Mouse (Mus musculus) c-Kit-negative CD71-positive TER-119-positive erythroid progenitor cells, embryonic 14.5 days (primary cell): ENCODE measurements around the gene Gm9732.
"Not testable (repeated sequence)": the region's sequence is repeated elsewhere in the genome, so short reads cannot be mapped to it uniquely, and the experiment has no call there.

Experiments
- DNase-seq: peaks from one replicate; pipeline ENCODE4 v3.0.0-alpha.2; 2013; ENCODE audit warnings: low read depth, low spot score

The Gm9732 gene

DNA sequence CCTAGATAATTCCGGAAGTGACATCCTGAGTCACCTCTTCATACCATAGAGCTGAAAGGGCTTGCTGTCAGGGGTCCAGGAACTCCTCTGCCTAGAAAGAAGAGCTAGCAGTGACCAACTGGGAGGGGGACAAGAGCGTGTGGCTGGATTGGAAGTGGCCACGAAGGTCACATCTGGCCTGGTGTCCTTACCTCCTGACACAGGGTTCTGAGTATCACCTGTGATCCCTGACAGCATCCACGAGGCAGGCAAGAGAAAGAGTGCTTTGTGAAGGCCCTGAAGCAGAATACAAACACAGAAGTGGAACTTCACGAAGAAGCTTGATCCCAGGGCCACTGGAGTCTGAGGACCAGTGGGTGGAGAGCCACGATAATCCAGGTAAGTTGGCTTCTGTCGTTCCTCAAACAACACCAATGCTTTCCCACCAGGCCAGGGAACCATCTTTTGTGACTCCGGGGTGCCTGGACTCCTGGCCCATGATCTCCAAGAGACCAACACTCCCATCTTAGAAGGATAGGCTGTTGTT lies at the start of gene Gm9732:
Gm9732 (plus strand) TSS at position 51 of the 526 bp plus-strand sequence.
- not testable (repeated sequence) for DNase-seq

DNA sequence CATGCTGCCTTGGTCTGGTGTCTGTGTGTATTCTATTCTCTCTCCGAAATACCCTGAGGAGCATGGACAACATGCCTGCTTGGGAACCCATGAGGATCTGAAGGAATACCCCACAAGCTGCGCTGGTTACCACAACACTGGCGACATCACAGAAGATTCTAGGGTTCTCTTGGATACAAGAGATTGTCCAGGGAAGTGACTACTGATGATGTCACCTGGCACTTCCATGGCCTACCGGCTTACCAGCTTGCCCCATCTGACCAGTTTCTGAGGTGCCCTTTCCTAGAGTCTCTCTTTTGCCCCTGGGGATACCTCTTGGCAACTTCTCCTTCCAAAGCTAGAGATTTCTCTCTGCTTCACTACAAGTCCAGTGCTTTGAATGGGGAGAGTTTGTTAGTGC lies 39.6 kb upstream of the Gm9732 start, which contains the start of gene Gm8122:
Gm8122 (minus strand) TSS at position 101 of the 400 bp plus-strand sequence.
- not testable (repeated sequence) for DNase-seq

DNA sequence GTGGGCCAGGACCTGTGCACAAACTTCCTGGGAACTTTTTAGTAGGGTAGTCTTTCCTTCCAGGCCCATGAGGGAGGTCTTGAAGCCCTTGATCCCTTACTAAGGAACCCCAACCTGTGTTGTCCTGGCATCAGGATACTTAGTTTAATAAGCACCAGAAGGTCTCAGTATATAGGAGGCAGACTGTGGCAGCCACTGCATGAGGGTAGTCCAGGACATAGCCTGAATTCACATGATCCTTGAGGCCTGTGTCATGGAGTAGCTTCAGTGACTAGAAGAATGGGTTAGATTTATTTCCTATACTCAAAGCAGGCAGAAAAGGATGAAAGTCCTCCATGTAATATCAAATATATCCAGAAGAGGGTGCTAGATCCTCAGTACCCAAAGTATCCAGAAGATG lies 37.1 kb upstream of the Gm9732 start:
- DNase-seq = not testable (repeated sequence)

DNA sequence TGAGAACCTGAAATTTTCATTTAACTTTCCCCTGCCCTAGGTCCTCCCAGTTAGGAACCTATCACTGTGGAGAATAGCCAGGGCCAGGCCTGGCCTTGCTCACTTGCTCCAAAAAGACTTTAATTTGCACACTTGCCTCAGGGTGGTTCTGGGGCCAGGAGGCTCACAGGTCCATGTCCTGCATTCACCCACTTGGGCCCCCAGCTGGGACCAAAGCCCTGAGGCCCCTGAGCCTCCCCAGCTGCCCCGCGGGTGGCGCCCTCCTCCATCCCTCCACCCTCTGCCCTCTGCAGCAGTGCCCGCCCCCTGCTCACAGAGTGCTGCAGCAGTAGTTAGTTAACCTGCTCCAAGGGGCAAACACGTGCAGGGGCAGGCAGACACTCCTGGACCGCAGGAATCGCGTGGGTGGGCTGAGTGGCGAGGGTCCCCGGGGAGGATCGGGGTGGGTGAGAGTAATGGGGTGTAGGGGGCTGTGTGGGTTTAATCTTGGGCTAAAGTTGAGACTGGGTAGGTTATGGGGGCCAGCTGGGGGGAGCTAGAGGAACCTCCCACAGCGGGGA lies 25.1 kb upstream of the Gm9732 start:
- DNase-seq = not testable (repeated sequence)

DNA sequence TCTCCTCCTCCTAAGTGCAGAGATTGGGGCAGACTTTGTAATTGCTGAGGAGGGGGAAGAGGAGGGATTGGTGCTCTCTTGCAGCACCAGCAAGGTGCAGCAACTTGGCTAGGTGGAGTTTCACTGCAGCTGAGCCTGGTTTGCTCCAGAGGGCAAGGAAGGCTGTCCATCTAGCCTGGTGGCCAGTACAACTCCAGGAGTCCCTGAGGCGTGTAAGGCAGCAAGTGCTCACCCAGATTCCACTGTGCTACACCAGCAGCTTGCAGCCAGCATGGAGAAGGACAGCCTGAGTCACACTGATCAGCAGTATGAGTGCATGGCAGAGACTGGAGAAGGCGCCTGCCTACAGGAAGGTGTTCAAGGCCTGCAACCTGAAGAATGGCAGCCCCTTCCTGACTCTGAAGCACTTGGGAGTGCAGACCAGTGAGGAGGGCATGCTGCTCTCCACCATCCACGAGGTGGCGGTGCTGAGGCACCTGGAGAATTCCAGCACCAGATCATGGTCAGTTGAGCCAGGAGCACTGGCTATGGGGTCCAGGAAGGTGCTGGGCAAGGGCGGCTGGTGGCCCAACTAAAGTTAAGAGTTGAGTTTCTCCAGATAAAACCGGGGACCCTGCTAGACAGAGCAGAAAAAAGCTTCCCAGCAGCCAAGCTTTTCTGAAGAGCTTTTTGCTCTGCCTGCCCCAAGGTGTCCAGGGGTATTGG lies 24.1 kb upstream of the Gm9732 start:
- DNase-seq = not testable (repeated sequence)

DNA sequence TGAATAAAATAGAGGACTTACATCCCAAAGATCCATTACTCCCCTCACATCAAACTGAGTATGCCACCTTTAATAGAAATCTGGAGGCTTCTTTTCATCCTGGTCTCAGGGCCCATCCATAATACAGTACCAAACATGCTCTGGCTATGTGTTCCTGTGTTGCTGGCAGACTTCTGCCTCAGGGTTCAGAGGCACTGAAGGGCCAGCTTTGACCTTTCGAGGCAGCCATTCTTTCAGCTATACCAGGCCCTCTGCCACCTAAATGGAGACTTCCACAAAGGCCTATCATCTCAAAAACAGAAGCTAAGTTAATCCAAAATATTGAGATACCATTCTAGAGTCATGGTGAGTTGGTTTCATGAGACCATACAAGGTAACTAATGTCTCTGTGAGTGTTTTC lies 18.3 kb upstream of the Gm9732 start:
- DNase-seq = not testable (repeated sequence)

DNA sequence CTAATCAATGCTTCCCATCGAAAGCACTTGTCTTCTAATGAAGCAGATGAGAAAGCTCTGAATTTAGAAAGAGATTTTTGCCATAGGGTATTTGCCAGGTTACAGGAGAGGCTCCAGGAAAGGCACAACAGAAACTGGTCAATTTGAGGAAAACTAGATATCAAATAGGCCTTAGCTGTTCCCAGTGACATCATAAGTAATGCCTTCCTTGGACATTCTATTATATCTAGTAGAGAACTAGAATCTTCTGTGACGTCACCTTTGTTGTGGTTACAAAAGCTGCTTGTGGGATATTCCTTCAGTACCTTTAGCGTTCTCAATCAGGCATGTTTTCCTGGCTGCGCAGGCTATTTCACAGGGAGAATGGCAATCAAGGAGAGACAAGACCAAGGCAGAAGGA lies 16.5 kb upstream of the Gm9732 start, which contains the start of gene Gm8126:
Gm8126 (plus strand) TSS at position 301 of the 400 bp plus-strand sequence.
- DNase-seq = not testable (repeated sequence)

DNA sequence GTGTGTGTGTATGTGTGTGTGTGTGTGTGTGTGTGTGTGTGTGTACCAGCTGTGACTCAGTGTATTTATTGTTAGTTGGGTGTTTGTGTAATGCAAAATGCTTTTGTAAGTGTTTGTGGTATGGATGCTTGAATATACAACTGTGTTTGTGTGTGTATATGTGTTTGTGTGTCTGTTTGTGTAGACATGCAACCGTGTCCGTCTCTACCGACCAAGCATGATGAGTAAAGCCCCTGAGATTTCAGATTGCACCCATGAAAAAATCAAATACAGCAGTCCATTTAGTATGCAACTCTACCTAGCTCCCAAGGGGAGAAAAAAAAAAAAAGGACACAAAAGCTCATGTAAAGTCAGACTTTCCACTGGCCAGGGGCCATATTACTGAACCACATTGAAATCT lies 11.4 kb upstream of the Gm9732 start:
- not testable (repeated sequence) for DNase-seq

DNA sequence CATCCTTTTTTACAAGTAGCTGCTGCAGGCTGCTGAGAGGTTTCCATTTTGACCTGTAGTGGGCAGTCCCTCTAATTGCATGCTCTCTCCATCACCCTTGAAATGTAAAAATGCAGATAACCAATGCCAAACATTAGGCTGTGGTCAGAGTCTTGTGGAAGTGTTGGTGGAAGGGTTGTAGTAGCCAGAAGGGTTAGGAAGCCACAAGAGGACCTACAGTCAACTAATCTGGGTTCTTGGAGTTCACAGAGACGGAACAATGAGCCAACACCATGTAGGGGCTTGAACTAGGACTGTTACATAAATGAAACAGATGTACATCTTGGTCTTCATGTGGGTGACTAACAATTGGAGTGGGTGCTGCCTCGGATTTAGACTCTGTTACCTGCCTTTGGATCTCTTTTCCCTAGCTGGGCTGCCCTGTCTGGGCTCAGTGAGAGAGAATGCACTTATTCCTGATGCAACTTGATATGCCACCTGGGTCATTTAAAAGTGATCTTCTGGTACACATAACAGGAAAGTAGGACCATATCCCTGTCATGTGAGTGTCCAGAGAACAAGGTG lies 6.2 kb upstream of the Gm9732 start:
- DNase-seq = not testable (repeated sequence)

DNA sequence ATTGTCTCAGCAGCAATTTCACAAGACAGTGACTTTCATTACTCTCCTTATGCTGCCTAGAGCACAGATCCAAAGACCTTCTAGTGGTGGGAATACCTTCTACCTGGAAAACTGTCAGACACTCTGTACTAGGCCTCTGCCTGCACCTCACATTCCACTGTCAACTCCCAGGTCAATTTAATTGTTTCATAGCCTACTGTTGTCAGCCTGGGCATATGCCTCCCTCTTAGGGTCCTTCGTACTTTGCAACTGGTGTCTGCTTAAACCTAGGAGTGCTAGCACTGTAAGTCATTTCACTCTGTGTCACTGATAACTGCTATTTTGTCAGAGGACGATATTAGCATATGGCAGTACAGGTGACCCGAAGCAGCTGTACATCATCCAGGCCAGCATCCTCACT lies 5.6 kb upstream of the Gm9732 start:
- not testable (repeated sequence) for DNase-seq

DNA sequence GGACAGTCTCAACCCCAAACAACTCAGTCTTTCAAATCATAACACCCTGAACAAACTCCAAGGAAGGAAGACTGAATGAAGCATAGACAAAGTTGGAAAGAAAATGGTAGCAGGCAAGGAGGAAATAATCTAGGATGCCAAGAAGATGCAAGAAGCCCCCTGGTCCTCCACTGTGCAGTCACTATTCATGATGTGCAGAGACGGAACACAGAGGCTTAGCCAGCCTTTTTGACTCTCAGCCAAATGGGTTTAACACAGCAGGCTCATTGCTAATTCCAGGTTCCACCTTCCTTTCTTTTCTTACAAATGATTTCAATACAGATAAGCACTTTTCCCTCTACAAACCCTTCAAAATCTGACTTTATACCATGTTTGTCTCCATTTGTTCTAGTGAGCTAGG lies 1.7 kb upstream of the Gm9732 start:
- not testable (repeated sequence) for DNase-seq

DNA sequence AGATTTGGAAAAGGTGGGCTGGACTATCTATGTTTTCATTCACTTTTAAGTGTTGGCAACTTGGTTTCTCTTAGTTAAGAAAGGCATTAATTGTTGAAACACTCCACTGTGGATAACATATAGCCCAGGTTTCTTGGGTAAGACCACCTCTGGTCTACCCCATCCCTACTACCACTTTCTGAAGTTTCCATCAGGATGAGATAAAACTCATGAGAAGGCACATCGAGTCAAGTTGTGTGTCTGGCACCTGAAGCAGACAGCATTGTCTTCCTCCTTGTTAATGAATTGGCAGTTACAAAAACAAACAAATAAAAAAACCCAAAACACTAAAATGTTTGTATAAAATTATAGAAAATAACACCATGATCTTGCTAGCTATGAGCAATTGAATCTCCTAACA lies 916 bp downstream of the Gm9732 start:
- DNase-seq = not testable (repeated sequence)

DNA sequence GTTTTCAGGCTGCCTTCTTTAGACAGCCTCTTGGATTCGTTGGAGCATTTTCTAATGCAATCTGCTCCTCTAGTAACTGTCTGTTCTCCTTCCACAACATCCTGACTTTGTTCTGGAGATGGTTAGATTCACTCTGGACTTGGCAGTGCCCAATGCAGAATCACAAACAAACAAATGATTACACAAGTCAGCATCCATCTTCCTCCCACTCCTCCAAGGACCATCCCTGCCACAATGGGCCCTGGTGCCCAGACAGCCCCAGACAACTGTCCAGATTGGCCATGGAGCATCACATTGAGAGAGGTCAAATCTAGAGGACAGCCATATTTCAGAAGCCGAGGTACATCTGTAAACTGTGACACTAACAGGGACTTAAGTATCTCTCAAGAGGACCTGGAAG lies 2.6 kb downstream of the Gm9732 start:
- not testable (repeated sequence) for DNase-seq

DNA sequence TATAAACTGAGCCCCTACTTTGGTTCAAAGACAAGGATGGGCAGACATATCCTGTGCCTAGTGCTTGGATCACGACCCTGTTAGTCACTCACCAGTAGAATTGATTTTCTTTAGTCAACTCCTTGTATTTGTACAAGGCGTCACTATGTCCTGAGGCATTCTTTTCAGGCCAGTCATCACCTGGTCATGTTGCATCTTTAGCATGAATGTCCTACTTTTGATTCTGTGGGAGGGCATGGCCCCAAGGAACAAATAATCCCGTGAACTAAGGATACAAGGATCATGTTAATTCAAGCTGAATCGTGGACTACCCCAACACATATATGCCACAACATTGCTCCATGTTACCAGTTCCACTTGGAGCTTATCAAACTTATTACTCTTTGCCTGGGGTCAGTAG lies 3.3 kb downstream of the Gm9732 start:
- not testable (repeated sequence) for DNase-seq

DNA sequence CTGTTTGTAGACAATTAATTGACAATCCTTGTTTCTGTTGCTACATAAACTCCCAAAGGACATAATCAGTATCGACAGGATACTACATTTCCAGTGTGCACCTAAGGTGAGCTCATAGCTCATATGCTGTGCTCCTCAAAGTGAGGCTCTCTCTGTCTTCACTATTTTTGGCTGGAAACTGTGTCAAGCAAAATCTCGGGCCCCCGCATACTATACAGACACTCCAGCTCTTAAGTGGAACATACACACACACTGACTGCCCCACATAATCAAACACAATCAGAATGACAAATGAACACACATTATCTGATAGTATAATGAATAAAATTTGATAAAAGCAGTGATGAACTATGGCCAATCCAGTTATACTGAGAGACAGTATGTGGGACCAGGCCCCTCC lies 3.8 kb downstream of the Gm9732 start:
- DNase-seq = not testable (repeated sequence)

DNA sequence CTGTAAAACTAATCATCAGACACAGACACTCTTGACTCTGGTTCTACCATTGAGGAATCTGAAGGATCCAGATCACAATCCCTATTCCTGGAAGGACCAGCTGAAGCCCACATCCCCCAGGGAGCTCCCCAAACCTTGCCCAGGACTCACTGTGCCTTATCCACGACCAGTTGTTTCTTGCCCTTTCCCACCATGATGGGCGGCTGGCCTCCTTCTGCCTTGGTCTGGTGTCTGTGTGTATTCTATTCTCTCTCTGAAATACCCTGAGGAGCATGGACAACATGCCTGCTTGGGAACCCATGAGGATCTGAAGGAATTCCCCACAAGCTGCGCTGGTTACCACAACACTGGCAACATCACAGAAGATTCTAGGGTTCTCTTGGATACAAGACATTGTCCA lies 18.7 kb downstream of the Gm9732 start, which contains the start of gene Gm8127:
Gm8127 (minus strand) TSS at position 330 of the 400 bp plus-strand sequence.
- not testable (repeated sequence) for DNase-seq

DNA sequence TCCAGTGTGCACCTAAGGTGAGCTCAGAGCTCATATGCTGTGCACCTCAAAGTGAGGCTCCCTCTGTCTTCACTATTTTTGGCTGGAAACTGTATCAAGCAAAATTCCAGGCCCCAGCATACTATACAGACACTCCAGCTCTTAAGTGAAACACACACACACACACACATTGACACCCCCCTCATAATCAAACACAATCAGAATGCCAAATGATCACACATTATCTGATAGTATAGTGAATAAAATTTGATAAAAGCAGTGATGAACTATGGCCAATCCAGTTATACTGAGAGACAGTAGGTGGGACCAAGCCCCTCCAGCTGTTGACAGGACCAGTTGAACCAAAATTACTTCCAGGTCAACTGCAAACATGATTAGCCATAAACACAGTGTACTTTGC lies 44.7 kb downstream of the Gm9732 start:
- not testable (repeated sequence) for DNase-seq

DNA sequence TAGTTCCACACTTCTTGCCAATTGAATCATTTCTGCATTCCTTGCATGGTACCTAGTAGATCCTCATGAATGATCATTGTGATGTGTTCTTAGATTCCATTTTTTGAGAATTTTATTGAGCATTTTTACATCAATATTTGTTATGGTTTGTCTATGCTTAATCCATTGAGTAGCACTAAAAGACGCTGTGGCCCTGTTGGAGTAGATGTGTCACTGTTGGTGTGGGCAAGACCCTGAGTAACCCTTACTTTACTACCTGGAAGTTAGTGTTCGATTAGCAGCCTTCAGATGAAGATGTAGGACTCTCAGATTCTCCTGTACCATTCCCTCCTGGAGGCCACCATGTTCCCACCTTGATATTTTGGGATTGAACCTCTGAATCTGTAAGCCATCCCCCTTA lies 53.8 kb downstream of the Gm9732 start:
- not testable (repeated sequence) for DNase-seq

DNA sequence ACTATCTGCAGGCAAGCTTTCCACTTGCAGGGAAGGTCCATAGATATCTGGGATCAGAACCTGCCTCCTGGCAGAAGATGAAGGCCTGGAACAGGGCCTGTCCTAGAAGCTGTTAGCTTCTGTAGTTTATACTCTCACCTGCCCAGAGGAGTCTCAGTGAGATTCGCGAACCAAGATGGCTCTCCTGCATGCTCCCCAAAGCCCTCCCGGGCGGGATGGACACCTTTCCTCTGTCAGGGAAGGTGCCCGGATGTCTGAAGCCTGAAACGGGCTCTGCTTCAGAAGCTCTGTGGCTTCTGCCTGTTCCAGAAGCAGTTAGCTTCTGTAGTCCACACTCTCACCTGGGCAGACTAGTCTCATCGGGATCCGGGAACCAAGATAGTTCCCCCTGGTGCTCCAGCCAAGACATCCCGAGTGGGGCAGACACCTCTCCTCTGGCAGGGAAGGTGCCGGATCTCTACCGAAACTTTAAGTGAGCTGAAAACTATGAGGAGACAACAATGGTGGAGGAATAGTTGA lies 56.6 kb downstream of the Gm9732 start:
- not testable (repeated sequence) for DNase-seq

DNA sequence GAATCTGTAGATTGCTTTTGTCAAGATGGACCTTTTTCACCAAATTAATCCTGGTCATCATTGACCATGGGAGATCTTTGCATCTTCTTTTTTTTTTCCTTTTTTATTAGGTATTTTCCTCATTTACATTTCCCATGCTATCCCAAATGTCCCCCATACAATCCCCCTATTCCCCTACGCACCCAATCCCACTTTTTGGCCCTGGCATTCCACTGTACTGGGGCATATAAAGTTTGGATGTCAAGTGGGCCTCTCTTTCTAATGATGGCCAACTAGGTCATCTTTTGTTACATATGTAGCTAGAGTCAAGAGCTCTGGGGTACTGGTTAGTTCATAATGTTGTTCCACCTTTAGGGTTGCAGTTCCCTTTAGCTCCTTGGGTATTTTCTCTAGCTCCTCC lies 62.8 kb downstream of the Gm9732 start:
- not testable (repeated sequence) for DNase-seq

DNA sequence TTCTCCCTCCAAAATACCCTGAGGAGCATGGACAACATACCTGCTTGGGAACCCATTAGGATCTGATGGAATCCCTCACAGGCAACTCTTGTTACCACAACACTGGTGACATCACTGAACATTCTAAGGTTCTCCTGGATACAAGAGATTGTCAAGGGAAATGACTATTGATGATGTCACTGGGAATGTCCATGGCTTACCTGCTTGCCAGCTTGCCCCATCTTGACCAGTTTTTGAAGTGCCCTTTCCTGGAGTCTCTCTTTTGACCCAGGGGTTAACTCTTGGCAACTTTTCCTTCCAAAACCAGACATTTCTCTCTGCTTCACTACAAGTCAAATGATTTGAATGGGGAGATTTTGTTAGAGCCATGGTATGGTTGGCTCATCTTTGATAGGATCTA lies 72.9 kb downstream of the Gm9732 start, which contains the start of gene 1700001F09Rik:
1700001F09Rik (minus strand) TSS at position 101 of the 400 bp plus-strand sequence.
- DNase-seq = not testable (repeated sequence)

DNA sequence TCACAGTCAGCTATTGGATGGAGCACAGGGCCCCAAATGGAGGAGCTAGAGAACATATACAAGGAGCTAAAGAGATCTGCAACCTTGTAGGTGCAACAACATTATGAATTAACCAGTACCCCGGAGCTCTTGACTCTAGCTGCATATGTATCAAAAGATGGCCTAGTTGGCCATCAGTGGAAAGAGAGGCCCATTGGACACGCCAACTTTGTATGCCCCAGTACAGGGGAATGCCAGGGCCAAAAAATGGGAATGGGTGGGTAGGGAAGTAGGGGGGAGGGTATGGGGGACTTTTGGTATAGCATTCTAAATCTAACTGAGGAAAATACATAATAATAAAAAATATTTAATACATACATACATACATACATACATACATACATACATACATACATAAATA lies 78.1 kb downstream of the Gm9732 start:
- not testable (repeated sequence) for DNase-seq
